In genomic region chr8:69974194-69974614, GRCm38 (mm10) we compare ENCODE assay signal across 7 mouse cellular contexts. TPM values are rescaled to one million over a fixed set of nuclear protein-coding genes. Genes with fewer than 3 reads are reported as not detected.
DNase-seq lines count a peak whose midpoint lies in the region; ATAC-seq and TF ChIP-seq lines count a peak whose summit lies in the region.

No protein-coding gene starts in this region.

- H3K4me1 ChIP-seq in embryonic facial prominence, embryonic 12.5 days = peaks cover 32% of the 10 kb centered on the region
- H3K4me1 ChIP-seq in heart, adult 2 months (ENCODE audit: control insufficient read depth, insufficient read depth, low read length) = peaks cover 18% of the 10 kb centered on the region
- H3K4me1 ChIP-seq in limb, embryonic 13.5 days = peaks cover 43% of the 10 kb centered on the region
- peaks cover 24% of the 10 kb centered on the region for H3K4me1 ChIP-seq in midbrain, embryonic 16.5 days (ENCODE audit: control insufficient read depth, insufficient read depth, low read length)

- intact Hi-C loops in heart, adult 2 months (cut with DNase I) = loop anchor here (2.0 kb wide), 1 partner anchor 21 kb away; no protein-coding TSS in a partner anchor

- under 1% methylated on average over 50 of the region's 50 CpGs for WGBS in embryonic facial prominence, embryonic 12.5 days
- under 1% methylated on average over 49 of the region's 50 CpGs for WGBS in heart, adult 2 months
- 0% methylated on average over 31 of the region's 50 CpGs for WGBS in limb, embryonic 13.5 days
- under 1% methylated on average over 43 of the region's 50 CpGs for WGBS in midbrain, embryonic 16.5 days

- TF ChIP-seq POLR2A in heart, adult 2 months (IDR thresholded peaks at IDR 0.05; ENCODE audit: insufficient read depth, low read depth, low read length) = peak; percentile 87

- peak overlapping the region; percentile 81 for H3K4me2 ChIP-seq in embryonic facial prominence, embryonic 12.5 days (replicated peaks)
- H3K4me2 ChIP-seq in limb, embryonic 13.5 days (replicated peaks) = peak overlapping the region; percentile 86
- peak overlapping the region; percentile 94 for H3K4me2 ChIP-seq in midbrain, embryonic 16.5 days (ENCODE audit: low read length)

- peak overlapping the region; percentile 97 for H3K4me3 ChIP-seq in embryonic facial prominence, embryonic 12.5 days
- H3K4me3 ChIP-seq in heart, adult 2 months = peak overlapping the region; percentile 69
- peak overlapping the region; percentile 98 for H3K4me3 ChIP-seq in limb, embryonic 13.5 days
- H3K4me3 ChIP-seq in midbrain, embryonic 16.5 days (ENCODE audit: low read depth, low read length) = peak overlapping the region; percentile 98

- no peaks in the 10 kb centered on the region for H3K27me3 ChIP-seq in embryonic facial prominence, embryonic 12.5 days
- H3K27me3 ChIP-seq in heart, adult 2 months (ENCODE audit: control insufficient read depth, insufficient read depth, low read length) = no peaks in the 10 kb centered on the region
- H3K27me3 ChIP-seq in limb, embryonic 13.5 days = no peaks in the 10 kb centered on the region
- no peaks in the 10 kb centered on the region for H3K27me3 ChIP-seq in midbrain, embryonic 16.5 days (ENCODE audit: control insufficient read depth, insufficient read depth, low read depth, low read length)

- peak; percentile 98 for DNase-seq in adrenal gland, postnatal 25 days
- DNase-seq in heart, adult 2 months = peak; percentile 97 to 99
- peak; percentile 93 to 96 for DNase-seq in kidney, adult 8-10 months
- DNase-seq in spleen, postnatal 10 days (ENCODE audit: low spot score in 2 of 2) = peak; percentile 99 to 100

- TF ChIP-seq CTCF in heart, adult 2 months (IDR thresholded peaks at IDR 0.05) = no peak

- H3K79me2 ChIP-seq in heart, adult 2 months (replicated peaks; ENCODE audit: control insufficient read depth, insufficient read depth, low read length) = peaks cover 6% of the 10 kb centered on the region

- peak; percentile 90 for ATAC-seq in embryonic facial prominence, embryonic 12.5 days (ENCODE audit: insufficient number of reproducible peaks, insufficient read depth, low FRiP score, low TSS enrichment)
- peak; percentile 93 for ATAC-seq in limb, embryonic 13.5 days (ENCODE audit: low FRiP score, low read depth)
- ATAC-seq in midbrain, embryonic 16.5 days = peak; percentile 93

- no peaks in the 10 kb centered on the region for H3K36me3 ChIP-seq in embryonic facial prominence, embryonic 12.5 days
- H3K36me3 ChIP-seq in heart, adult 2 months (ENCODE audit: control insufficient read depth, insufficient read depth, low read length) = peaks cover 13% of the 10 kb centered on the region
- no peaks in the 10 kb centered on the region for H3K36me3 ChIP-seq in limb, embryonic 13.5 days
- H3K36me3 ChIP-seq in midbrain, embryonic 16.5 days (ENCODE audit: control insufficient read depth, insufficient read depth, low read length) = no peaks in the 10 kb centered on the region

- TF ChIP-seq EP300 in heart, adult 2 months (IDR thresholded peaks at IDR 0.05; ENCODE audit: insufficient read depth, low read depth, low read length) = peak; percentile 71; the same call in 1 of the 2 replicates

- H3K9me3 ChIP-seq in embryonic facial prominence, embryonic 12.5 days = no peaks in the 10 kb centered on the region
- H3K9me3 ChIP-seq in limb, embryonic 13.5 days = no peaks in the 10 kb centered on the region
- H3K9me3 ChIP-seq in midbrain, embryonic 16.5 days (replicated peaks; ENCODE audit: control insufficient read depth, low read length, poor library complexity, severe bottlenecking) = no peaks in the 10 kb centered on the region

- H3K9ac ChIP-seq in embryonic facial prominence, embryonic 12.5 days = peak overlapping the region; percentile 94
- H3K9ac ChIP-seq in heart, adult 2 months (ENCODE audit: low read depth, low read length) = peak overlapping the region; percentile 94
- H3K9ac ChIP-seq in limb, embryonic 13.5 days = peak overlapping the region; percentile 93
- peak overlapping the region; percentile 78 for H3K9ac ChIP-seq in midbrain, embryonic 16.5 days (ENCODE audit: low read depth, low read length)

- peak overlapping the region; percentile 85 for H3K27ac ChIP-seq in embryonic facial prominence, embryonic 12.5 days
- H3K27ac ChIP-seq in heart, adult 2 months = peak overlapping the region; percentile 80
- H3K27ac ChIP-seq in limb, embryonic 13.5 days = peak overlapping the region; percentile 85
- peak overlapping the region; percentile 72 for H3K27ac ChIP-seq in midbrain, embryonic 16.5 days (ENCODE audit: low read length)

RNA-seq across cellular contexts. Expression of gene Gatad2a, which starts 22.0 kb away (rescaled TPM):
- total RNA-seq in adrenal gland, postnatal 25 days (2021) = 95.6 and 104 TPM in 2 replicates
- polyA plus RNA-seq in embryonic facial prominence, embryonic 12.5 days (2016; fragmentation: Nextera tagmentation; extraction: Ambion mirVana) = 49.8 and 63.0 TPM in 2 replicates
- total RNA-seq in heart, adult 2 months (2021) = 10 to 100 TPM; 36.4 TPM
- polyA plus RNA-seq in heart, adult 2 months (2012; rRNA removed) = 23.7 and 24.7 TPM in 2 replicates
- polyA plus RNA-seq in limb, embryonic 13.5 days (2015; fragmentation: Nextera tagmentation; extraction: Ambion mirVana) = 37.7 and 40.7 TPM in 2 replicates
- 15.8 and 19.1 TPM in 2 replicates for polyA plus RNA-seq in midbrain, embryonic 16.5 days (2015; fragmentation: Nextera tagmentation; extraction: Ambion mirVana)

Comparison
In these comparisons a context has a peak if more than half of its experiments do, and no peak if none do; other contexts are left out.
1. Peak in every context shown above with its lines: DNase-seq, ATAC-seq, H3K4me3 ChIP-seq and H3K27ac ChIP-seq.